Mouse (Mus musculus): ENCODE results near the gene Cacng1.

GRCm38 (mm10) chr11:107674006-107674405, 42.3 kb downstream of the Cacng1 start:
- TF ChIP-seq CTCF (IDR thresholded peaks at IDR 0.05; ENCODE audit: extremely low read depth, insufficient read depth, low read length): no peak
- TF ChIP-seq POLR2A (IDR thresholded peaks at IDR 0.05; ENCODE audit: extremely low read depth, insufficient read depth, low read length): no peak
